Mouse (Mus musculus): ENCODE measurements around the gene Nol8. TPM values are rescaled to one million over a fixed set of nuclear protein-coding genes. Genes with fewer than 3 reads are reported as not detected.
A peak's percentile ranks its signal among the peaks of the same experiment; 100 is the strongest.

The Nol8 gene
- polyA plus RNA-seq (2014; fragmentation: Nextera tagmentation; extraction: Ambion mirVana), result 22.8 and 23.4 TPM in 2 replicates

GRCm38 (mm10) chr13:49652481-49653179 lies at the start of gene Nol8, which contains the start of gene Cenpp:
Gene Nol8 (plus strand): TSS chr13:49653078.
Gene Cenpp (minus strand): TSS chr13:49652785.
- ATAC-seq (replicated peaks; ENCODE audit: low FRiP score), result peak; percentile 99
- H3K27ac ChIP-seq (ENCODE audit: low read depth, low read length), result no peak within 1 kb of the TSS
- WGBS, result under 1% methylated on average over 68 of the region's 68 CpGs

GRCm38 (mm10) chr13:49603603-49604002 lies 49.3 kb upstream of the Nol8 start:
- H3K27me3 ChIP-seq (ENCODE audit: control insufficient read depth, insufficient read depth, low read length), result no peaks in the 10 kb centered on the region
- no peaks in the 10 kb centered on the region for H3K4me1 ChIP-seq (replicated peaks; ENCODE audit: control insufficient read depth, insufficient read depth, low read length)
- H3K9ac ChIP-seq (ENCODE audit: low read length), result no peak overlapping the region
- H3K4me2 ChIP-seq (ENCODE audit: low read depth, low read length, severe bottlenecking), result no peak overlapping the region
- no peak overlapping the region for H3K4me3 ChIP-seq (ENCODE audit: low read depth, low read length)
- H3K36me3 ChIP-seq (ENCODE audit: control insufficient read depth, insufficient read depth, low read length), result no peaks in the 10 kb centered on the region
- DNase-seq (ENCODE audit: low spot score) (no peak), ATAC-seq (replicated peaks; ENCODE audit: low FRiP score) (no peak)
- no peaks in the 10 kb centered on the region for H3K9me3 ChIP-seq (ENCODE audit: control insufficient read depth, low read length)
- no peak overlapping the region for H3K27ac ChIP-seq (ENCODE audit: low read depth, low read length)

More at GRCm38 (mm10) chr13:49652481-49653179, at the start of gene Nol8, which contains the start of gene Cenpp:
- Histone ChIP-seq H3K9ac (ENCODE audit: low read length) (peak within 1 kb of the TSS; percentile 68), H3K4me2 (ENCODE audit: low read depth, low read length, severe bottlenecking) (peak within 1 kb of the TSS; percentile 65), H3K9me3 (ENCODE audit: control insufficient read depth, low read length) (no peaks in the 10 kb centered on the region), H3K4me1 (replicated peaks; ENCODE audit: control insufficient read depth, insufficient read depth, low read length) (0 out of 2 replicates have a peak, but pooled peaks cover 2% of the 10 kb centered on the region), H3K4me3 (ENCODE audit: low read depth, low read length) (peak within 1 kb of the TSS; percentile 63), H3K27me3 (ENCODE audit: control insufficient read depth, insufficient read depth, low read length) (no peaks in the 10 kb centered on the region), H3K36me3 (ENCODE audit: control insufficient read depth, insufficient read depth, low read length) (no peaks in the 10 kb centered on the region; the same call in 1 of the 2 replicates)
- DNase-seq (ENCODE audit: low spot score), result peak; percentile 100

- Histone ChIP-seq H3K4me1 (replicated peaks; ENCODE audit: control insufficient read depth, insufficient read depth, low read length) (no peaks in the 10 kb centered on the region), H3K4me3 (ENCODE audit: low read depth, low read length) (no peak within 1 kb of the TSS), H3K27me3 (ENCODE audit: control insufficient read depth, insufficient read depth, low read length) (no peaks in the 10 kb centered on the region), H3K9ac (ENCODE audit: low read length) (no peak within 1 kb of the TSS), H3K9me3 (ENCODE audit: control insufficient read depth, low read length) (no peaks in the 10 kb centered on the region), H3K27ac (ENCODE audit: low read depth, low read length) (no peak within 1 kb of the TSS), H3K36me3 (ENCODE audit: control insufficient read depth, insufficient read depth, low read length) (no peaks in the 10 kb centered on the region), H3K4me2 (ENCODE audit: low read depth, low read length, severe bottlenecking) (no peak within 1 kb of the TSS)
- no peak for ATAC-seq (replicated peaks; ENCODE audit: low FRiP score)
- 74% methylated on average over 4 of the region's 4 CpGs for WGBS
- DNase-seq (ENCODE audit: low spot score), result no peak
Measured at GRCm38 (mm10) chr13:49607714-49608113, 45.2 kb upstream of the Nol8 start, which contains the start of gene Ogn. Gene Ogn (plus strand): TSS chr13:49608046.

DNA sequence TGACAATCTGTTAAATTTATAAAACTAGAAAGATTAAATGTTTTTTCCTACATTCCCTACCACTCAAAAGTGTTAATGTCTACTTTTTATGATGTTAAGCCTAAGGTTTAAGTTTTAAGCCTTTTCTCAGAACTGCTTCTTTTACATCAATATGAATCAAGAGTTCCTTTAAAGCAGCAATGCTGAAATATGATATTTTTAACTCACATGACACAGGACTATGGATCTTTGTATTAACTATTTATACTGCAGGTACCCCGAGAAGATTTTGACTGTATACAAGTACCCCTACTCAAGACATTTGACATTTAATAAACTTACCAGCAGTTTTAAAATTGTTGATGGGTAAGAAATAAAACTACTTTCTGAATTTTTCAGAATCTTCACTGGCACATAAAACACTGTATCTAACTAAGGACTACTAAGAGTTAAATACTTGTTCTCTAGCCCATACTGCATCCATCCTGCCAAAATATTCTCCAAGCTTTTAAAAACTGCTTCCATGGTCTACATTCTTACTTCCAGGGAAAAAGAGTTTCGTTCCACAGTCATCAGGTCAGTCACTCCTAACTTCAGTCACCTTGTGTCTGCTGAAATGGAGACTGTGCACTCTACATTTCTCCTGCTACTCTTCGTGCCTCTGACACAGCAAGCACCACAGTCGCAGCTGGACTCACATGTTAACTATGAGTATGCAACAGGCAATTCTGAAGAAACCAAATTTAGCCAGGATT lies 44.1 kb upstream of the Nol8 start:
- Histone ChIP-seq H3K4me3 (ENCODE audit: low read depth, low read length) (no peak overlapping the region), H3K36me3 (ENCODE audit: control insufficient read depth, insufficient read depth, low read length) (no peaks in the 10 kb centered on the region), H3K27me3 (ENCODE audit: control insufficient read depth, insufficient read depth, low read length) (no peaks in the 10 kb centered on the region), H3K4me1 (replicated peaks; ENCODE audit: control insufficient read depth, insufficient read depth, low read length) (no peaks in the 10 kb centered on the region), H3K4me2 (ENCODE audit: low read depth, low read length, severe bottlenecking) (no peak overlapping the region), H3K9ac (ENCODE audit: low read length) (no peak overlapping the region), H3K27ac (ENCODE audit: low read depth, low read length) (no peak overlapping the region), H3K9me3 (ENCODE audit: control insufficient read depth, low read length) (no peaks in the 10 kb centered on the region)
- DNase-seq (ENCODE audit: low spot score) (no peak), ATAC-seq (replicated peaks; ENCODE audit: low FRiP score) (no peak)
- 80% methylated on average over 4 of the region's 4 CpGs for WGBS

- H3K27me3 ChIP-seq (ENCODE audit: control insufficient read depth, insufficient read depth, low read length), result no peaks in the 10 kb centered on the region
- H3K9ac ChIP-seq (ENCODE audit: low read length), result no peak overlapping the region
- H3K36me3 ChIP-seq (ENCODE audit: control insufficient read depth, insufficient read depth, low read length), result no peaks in the 10 kb centered on the region
- no peaks in the 10 kb centered on the region for H3K4me1 ChIP-seq (replicated peaks; ENCODE audit: control insufficient read depth, insufficient read depth, low read length)
- DNase-seq (ENCODE audit: low spot score) (no peak), ATAC-seq (replicated peaks; ENCODE audit: low FRiP score) (no peak)
- no peak overlapping the region for H3K4me3 ChIP-seq (ENCODE audit: low read depth, low read length)
- H3K9me3 ChIP-seq (ENCODE audit: control insufficient read depth, low read length), result no peaks in the 10 kb centered on the region
- 93% methylated on average over 3 of the region's 3 CpGs for WGBS
- no peak overlapping the region for H3K27ac ChIP-seq (ENCODE audit: low read depth, low read length)
- H3K4me2 ChIP-seq (ENCODE audit: low read depth, low read length, severe bottlenecking), result no peak overlapping the region
Measured at GRCm38 (mm10) chr13:49617021-49617420, 35.9 kb upstream of the Nol8 start.

GRCm38 (mm10) chr13:49618365-49618764 lies 34.5 kb upstream of the Nol8 start:
- no peaks in the 10 kb centered on the region for H3K4me1 ChIP-seq (replicated peaks; ENCODE audit: control insufficient read depth, insufficient read depth, low read length)
- H3K4me2 ChIP-seq (ENCODE audit: low read depth, low read length, severe bottlenecking), result no peak overlapping the region
- H3K9ac ChIP-seq (ENCODE audit: low read length), result no peak overlapping the region
- DNase-seq (ENCODE audit: low spot score) (no peak), ATAC-seq (replicated peaks; ENCODE audit: low FRiP score) (no peak)
- no peaks in the 10 kb centered on the region for H3K27me3 ChIP-seq (ENCODE audit: control insufficient read depth, insufficient read depth, low read length)
- H3K27ac ChIP-seq (ENCODE audit: low read depth, low read length), result no peak overlapping the region
- H3K9me3 ChIP-seq (ENCODE audit: control insufficient read depth, low read length), result no peaks in the 10 kb centered on the region
- H3K4me3 ChIP-seq (ENCODE audit: low read depth, low read length), result no peak overlapping the region
- H3K36me3 ChIP-seq (ENCODE audit: control insufficient read depth, insufficient read depth, low read length), result no peaks in the 10 kb centered on the region

- Histone ChIP-seq H3K4me3 (ENCODE audit: low read depth, low read length) (no peak overlapping the region), H3K4me1 (replicated peaks; ENCODE audit: control insufficient read depth, insufficient read depth, low read length) (no peaks in the 10 kb centered on the region), H3K36me3 (ENCODE audit: control insufficient read depth, insufficient read depth, low read length) (no peaks in the 10 kb centered on the region), H3K4me2 (ENCODE audit: low read depth, low read length, severe bottlenecking) (no peak overlapping the region), H3K9me3 (ENCODE audit: control insufficient read depth, low read length) (no peaks in the 10 kb centered on the region), H3K27ac (ENCODE audit: low read depth, low read length) (no peak overlapping the region), H3K27me3 (ENCODE audit: control insufficient read depth, insufficient read depth, low read length) (no peaks in the 10 kb centered on the region), H3K9ac (ENCODE audit: low read length) (no peak overlapping the region)
- no peak for ATAC-seq (replicated peaks; ENCODE audit: low FRiP score)
- DNase-seq (ENCODE audit: low spot score), result no peak
- WGBS, result 93% methylated on average over 1 of the region's 1 CpGs
Measured at GRCm38 (mm10) chr13:49623216-49623615, 29.7 kb upstream of the Nol8 start.

DNA sequence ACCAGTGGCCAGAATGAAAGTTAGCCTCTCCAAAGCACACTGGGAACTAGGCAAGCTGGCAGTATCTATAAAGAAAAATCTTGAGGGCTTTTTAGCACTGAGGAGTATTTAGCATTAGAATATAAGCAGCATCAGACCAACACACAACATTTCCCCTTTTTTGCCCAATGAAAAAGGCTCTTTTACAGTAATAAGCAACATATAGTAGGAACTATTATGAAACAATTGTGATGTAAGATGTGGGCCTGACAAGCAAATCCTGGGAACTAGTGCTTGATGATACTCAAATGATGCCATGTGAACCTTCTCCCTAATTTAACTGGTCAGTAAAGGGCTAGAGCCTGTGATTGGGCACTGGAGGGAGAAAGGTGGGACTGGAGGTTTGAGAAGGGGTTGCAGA lies 24.7 kb upstream of the Nol8 start:
- no peak overlapping the region for H3K9ac ChIP-seq (ENCODE audit: low read length)
- H3K4me1 ChIP-seq (replicated peaks; ENCODE audit: control insufficient read depth, insufficient read depth, low read length), result no peaks in the 10 kb centered on the region
- ATAC-seq (replicated peaks; ENCODE audit: low FRiP score) (no peak), DNase-seq (ENCODE audit: low spot score) (no peak)
- H3K4me3 ChIP-seq (ENCODE audit: low read depth, low read length), result no peak overlapping the region
- no peaks in the 10 kb centered on the region for H3K27me3 ChIP-seq (ENCODE audit: control insufficient read depth, insufficient read depth, low read length)
- H3K27ac ChIP-seq (ENCODE audit: low read depth, low read length), result no peak overlapping the region
- no peaks in the 10 kb centered on the region for H3K9me3 ChIP-seq (ENCODE audit: control insufficient read depth, low read length)
- H3K4me2 ChIP-seq (ENCODE audit: low read depth, low read length, severe bottlenecking), result no peak overlapping the region
- H3K36me3 ChIP-seq (ENCODE audit: control insufficient read depth, insufficient read depth, low read length), result no peaks in the 10 kb centered on the region

Data from forebrain, embryonic 11.5 days (tissue).